Mouse (Mus musculus) ES-Bruce4 (cell line): ENCODE measurements at regions not wholly inside any gene's neighbourhood (a gene's known extent, or its start where the extent isn't known, plus 50 kb on each side); places are given as distances from the start of the nearest gene placed in this dataset.

ENCODE experiments used
- H3K27ac ChIP-seq: 2 replicates; pipeline ENCODE4 v1.5.1; 2012; ENCODE audit warnings: low read length, inconsistent platforms; ENCODE audit not compliant: insufficient read depth
- H3K27me3 ChIP-seq: 2 replicates; pipeline ENCODE4 v1.6.1; 2012; ENCODE audit warnings: mild to moderate bottlenecking, low read length, inconsistent platforms; ENCODE audit not compliant: control insufficient read depth, poor library complexity, insufficient read depth, severe bottlenecking
- H3K36me3 ChIP-seq: 2 replicates; pipeline ENCODE4 v1.6.1; 2012; ENCODE audit warnings: inconsistent platforms, mild to moderate bottlenecking, low read length, moderate library complexity; ENCODE audit not compliant: control insufficient read depth, poor library complexity, insufficient read depth, severe bottlenecking
- H3K4me1 ChIP-seq: one replicate; pipeline ENCODE4 v1.8.1; 2011; ENCODE audit warnings: low read length; ENCODE audit not compliant: control insufficient read depth, insufficient read depth
- H3K4me3 ChIP-seq: 2 replicates; pipeline ENCODE4 v1.5.1; 2011; ENCODE audit warnings: low read depth, mild to moderate bottlenecking, low read length
- H3K9ac ChIP-seq: 2 replicates; pipeline ENCODE4 v1.6.1; 2012; ENCODE audit warnings: low read depth, mild to moderate bottlenecking, inconsistent platforms; ENCODE audit not compliant: poor library complexity, severe bottlenecking
- H3K9me3 ChIP-seq: replicated peaks from 2 replicates; pipeline ENCODE4 v1.6.1; 2012; ENCODE audit warnings: mild to moderate bottlenecking, low read length, inconsistent platforms; ENCODE audit not compliant: control insufficient read depth, poor library complexity, insufficient read depth, severe bottlenecking
- CTCF ChIP-seq: IDR thresholded peaks from one replicate; pipeline ENCODE4 v1.8.1; 2011; ENCODE audit warnings: low read depth, low read length
- EP300 ChIP-seq: IDR thresholded peaks from 2 replicates; pipeline ENCODE4 v1.6.1; 2011; ENCODE audit warnings: low read depth, low read length; ENCODE audit not compliant: insufficient read depth
- POLR2A ChIP-seq: IDR thresholded peaks from one replicate; pipeline ENCODE4 v1.8.1; 2011; ENCODE audit warnings: low read length; ENCODE audit not compliant: insufficient read depth

GRCm38 (mm10) chr13:37649467-37650080, 128.6 kb upstream of the Rreb1 start:
- Histone ChIP-seq H3K27me3 (no peaks in the 10 kb centered on the region), H3K4me1 (no peaks in the 10 kb centered on the region), H3K36me3 (no peaks in the 10 kb centered on the region), H3K27ac (no peak overlapping the region), H3K4me3 (no peak overlapping the region), H3K9me3 (no peaks in the 10 kb centered on the region), H3K9ac (no peak overlapping the region)
- no peak for TF ChIP-seq CTCF
- TF ChIP-seq EP300 = no peak
- TF ChIP-seq POLR2A = no peak

- Histone ChIP-seq H3K4me1 (no peaks in the 10 kb centered on the region), H3K27me3 (no peaks in the 10 kb centered on the region), H3K27ac (no peak overlapping the region), H3K36me3 (no peaks in the 10 kb centered on the region), H3K9me3 (no peaks in the 10 kb centered on the region), H3K4me3 (no peak overlapping the region), H3K9ac (no peak overlapping the region)
- TF ChIP-seq POLR2A = no peak
- no peak for TF ChIP-seq CTCF
- no peak for TF ChIP-seq EP300
Observed at GRCm38 (mm10) chr13:37651221-37651946, 126.8 kb upstream of the Rreb1 start.

GRCm38 (mm10) chr13:37654651-37655050, 123.5 kb upstream of the Rreb1 start:
- no peaks in the 10 kb centered on the region for H3K9me3 ChIP-seq
- H3K4me1 ChIP-seq = no peaks in the 10 kb centered on the region
- H3K27ac ChIP-seq = no peak overlapping the region

GRCm38 (mm10) chr13:37657248-37657647, 121.0 kb upstream of the Rreb1 start:
- Histone ChIP-seq H3K9ac (no peak overlapping the region), H3K36me3 (no peaks in the 10 kb centered on the region), H3K27ac (no peak overlapping the region), H3K4me1 (no peaks in the 10 kb centered on the region), H3K9me3 (no peaks in the 10 kb centered on the region), H3K27me3 (no peaks in the 10 kb centered on the region), H3K4me3 (no peak overlapping the region)
- no peak for TF ChIP-seq POLR2A
- no peak for TF ChIP-seq CTCF
- TF ChIP-seq EP300 = no peak

More at GRCm38 (mm10) chr13:37654651-37655050, 123.5 kb upstream of the Rreb1 start:
- Histone ChIP-seq H3K36me3 (no peaks in the 10 kb centered on the region), H3K27me3 (no peaks in the 10 kb centered on the region), H3K9ac (no peak overlapping the region), H3K4me3 (no peak overlapping the region)
- TF ChIP-seq POLR2A = no peak

GRCm38 (mm10) chr13:37658034-37658433, 120.2 kb upstream of the Rreb1 start:
- no peak for TF ChIP-seq EP300
- TF ChIP-seq CTCF = no peak
- TF ChIP-seq POLR2A = no peak
- no peak overlapping the region for H3K4me3 ChIP-seq
- H3K27me3 ChIP-seq = no peaks in the 10 kb centered on the region
- no peaks in the 10 kb centered on the region for H3K9me3 ChIP-seq
- H3K36me3 ChIP-seq = no peaks in the 10 kb centered on the region
- H3K27ac ChIP-seq = no peak overlapping the region
- H3K4me1 ChIP-seq = no peaks in the 10 kb centered on the region
- no peak overlapping the region for H3K9ac ChIP-seq

GRCm38 (mm10) chr13:37658519-37658918, 119.7 kb upstream of the Rreb1 start:
- Histone ChIP-seq H3K27me3 (no peaks in the 10 kb centered on the region), H3K4me1 (no peaks in the 10 kb centered on the region), H3K27ac (no peak overlapping the region), H3K36me3 (no peaks in the 10 kb centered on the region), H3K9me3 (no peaks in the 10 kb centered on the region), H3K4me3 (no peak overlapping the region), H3K9ac (no peak overlapping the region)
- no peak for TF ChIP-seq POLR2A
- TF ChIP-seq EP300 = no peak
- TF ChIP-seq CTCF = no peak
